Mouse (Mus musculus): ENCODE data around the gene Psmg4. TPM values are rescaled to one million over a fixed set of nuclear protein-coding genes. Genes with fewer than 3 reads are reported as not detected.

Psmg4 gene
- 82.3 and 89.0 TPM in 2 replicates for polyA plus RNA-seq (2015; fragmentation: Nextera tagmentation; extraction: Ambion mirVana)

DNA sequence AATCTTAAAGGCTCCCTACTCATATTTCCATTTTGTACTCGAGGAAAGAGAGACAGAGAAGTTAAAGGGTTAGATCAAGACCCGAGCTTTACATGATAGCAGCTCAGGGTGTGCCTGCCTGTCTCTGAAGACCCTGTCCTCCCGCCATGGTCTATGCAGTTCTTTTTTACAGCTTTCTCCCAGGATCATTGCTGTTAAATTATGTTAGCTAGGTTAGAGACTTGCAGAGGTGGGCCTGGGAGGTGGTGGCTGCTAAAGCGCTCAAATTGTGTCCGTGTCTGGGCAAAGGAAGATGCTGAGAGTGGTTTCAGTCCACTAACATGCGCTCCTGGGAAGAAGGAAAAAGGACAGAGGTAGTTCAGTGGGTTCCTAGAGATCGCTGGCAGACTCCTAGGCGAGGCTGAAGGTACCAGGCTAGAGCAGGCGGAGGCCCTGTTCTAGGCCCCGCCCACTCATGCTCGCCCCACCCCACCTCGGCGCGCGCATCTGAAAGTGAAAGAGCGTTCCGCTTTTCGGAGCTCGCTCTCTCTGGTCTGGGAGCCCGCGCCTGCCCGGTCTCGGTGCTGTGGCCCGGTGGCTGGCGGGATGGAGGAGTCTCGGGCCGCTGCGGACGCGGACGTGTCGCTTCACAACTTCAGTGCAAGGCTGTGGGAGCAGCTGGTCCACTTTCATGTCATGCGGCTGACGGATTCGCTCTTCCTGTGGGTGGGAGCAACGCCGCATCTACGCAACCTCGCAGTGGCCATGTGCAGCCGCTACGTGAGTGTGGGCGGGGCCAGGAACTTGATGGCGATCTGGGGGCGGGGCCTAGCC, at the start of gene Psmg4:
Gene Psmg4 (plus strand): TSS at position 474 of the 813 bp plus-strand sequence.
- Histone ChIP-seq H3K4me3 (replicated peaks; ENCODE audit: low read length) (peak within 1 kb of the TSS; percentile 69), H3K27me3 (replicated peaks; ENCODE audit: control insufficient read depth, insufficient read depth, low read length) (no peaks in the 10 kb centered on the region), H3K9me3 (ENCODE audit: control insufficient read depth, low read length) (no peaks in the 10 kb centered on the region), H3K4me2 (ENCODE audit: low read length) (peak within 1 kb of the TSS; percentile 62), H3K36me3 (ENCODE audit: control insufficient read depth, insufficient read depth) (peaks cover 7% of the 10 kb centered on the region), H3K9ac (replicated peaks; ENCODE audit: low read depth, low read length) (peak within 1 kb of the TSS; percentile 63), H3K4me1 (replicated peaks; ENCODE audit: control insufficient read depth, insufficient read depth, low read length) (peaks cover 11% of the 10 kb centered on the region), H3K27ac (ENCODE audit: low read length) (peak within 1 kb of the TSS; percentile 86)
- peak; percentile 95 for ATAC-seq
- 4% methylated on average over 44 of the region's 44 CpGs for WGBS

- H3K9me3 ChIP-seq (ENCODE audit: control insufficient read depth, low read length), result no peaks in the 10 kb centered on the region
- H3K27ac ChIP-seq (ENCODE audit: low read length), result no peak overlapping the region
- H3K27me3 ChIP-seq (replicated peaks; ENCODE audit: control insufficient read depth, insufficient read depth, low read length), result no peaks in the 10 kb centered on the region
- H3K4me1 ChIP-seq (replicated peaks; ENCODE audit: control insufficient read depth, insufficient read depth, low read length), result no peaks in the 10 kb centered on the region
- no peak overlapping the region for H3K4me2 ChIP-seq (ENCODE audit: low read length)
- WGBS, result 96% methylated on average over 3 of the region's 3 CpGs
- H3K36me3 ChIP-seq (ENCODE audit: control insufficient read depth, insufficient read depth), result no peaks in the 10 kb centered on the region
- no peak for ATAC-seq
- H3K4me3 ChIP-seq (replicated peaks; ENCODE audit: low read length), result no peak overlapping the region
- no peak overlapping the region for H3K9ac ChIP-seq (replicated peaks; ENCODE audit: low read depth, low read length)
Observed at GRCm38 (mm10) chr13:34113086-34113485, 49.7 kb upstream of the Psmg4 start.

DNA sequence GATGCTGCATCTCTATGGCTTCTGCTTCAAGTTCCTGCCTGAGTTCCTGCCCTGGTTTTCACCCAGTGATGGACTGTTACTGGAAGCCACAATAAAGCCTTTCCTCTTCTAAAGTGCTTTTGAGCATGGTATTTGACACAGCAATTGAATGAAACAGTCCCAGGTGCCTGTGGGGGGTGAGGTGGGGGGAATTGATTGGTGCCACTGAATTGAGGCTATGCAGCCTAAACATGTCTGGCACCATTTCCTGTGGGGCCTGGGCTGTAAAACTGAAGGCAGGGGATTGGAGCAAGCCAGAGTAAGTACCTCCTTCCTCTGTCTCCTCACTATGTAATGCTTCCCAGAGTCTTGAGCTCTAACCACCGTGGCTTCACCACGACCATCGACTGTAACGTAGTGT, 48.1 kb upstream of the Psmg4 start:
- Histone ChIP-seq H3K4me3 (replicated peaks; ENCODE audit: low read length) (no peak overlapping the region), H3K4me2 (ENCODE audit: low read length) (no peak overlapping the region), H3K27ac (ENCODE audit: low read length) (no peak overlapping the region), H3K27me3 (replicated peaks; ENCODE audit: control insufficient read depth, insufficient read depth, low read length) (no peaks in the 10 kb centered on the region), H3K4me1 (replicated peaks; ENCODE audit: control insufficient read depth, insufficient read depth, low read length) (no peaks in the 10 kb centered on the region), H3K9me3 (ENCODE audit: control insufficient read depth, low read length) (no peaks in the 10 kb centered on the region), H3K36me3 (ENCODE audit: control insufficient read depth, insufficient read depth) (no peaks in the 10 kb centered on the region), H3K9ac (replicated peaks; ENCODE audit: low read depth, low read length) (no peak overlapping the region)
- ATAC-seq, result no peak
- WGBS, result 86% methylated on average over 4 of the region's 4 CpGs

DNA sequence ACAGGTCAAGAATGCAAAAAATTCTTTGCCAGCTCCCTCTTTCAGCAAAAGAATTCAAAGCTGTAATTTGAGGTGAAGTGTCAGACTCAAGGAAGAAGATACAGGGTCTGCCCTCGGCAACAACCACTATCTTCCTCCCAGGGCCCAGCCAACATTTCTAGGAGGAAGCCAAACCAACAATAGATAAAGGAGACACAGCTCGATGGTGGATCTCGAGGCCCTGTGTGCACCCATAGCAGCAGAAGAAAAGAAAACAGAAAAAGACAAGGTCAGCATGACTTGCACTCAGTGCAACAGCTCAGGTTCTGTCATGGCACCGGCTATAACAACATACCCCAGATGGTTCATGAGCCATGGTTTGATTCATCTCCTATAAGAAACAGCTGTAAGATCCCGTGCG, 46.3 kb upstream of the Psmg4 start:
- H3K4me2 ChIP-seq (ENCODE audit: low read length), result no peak overlapping the region
- no peak overlapping the region for H3K4me3 ChIP-seq (replicated peaks; ENCODE audit: low read length)
- no peaks in the 10 kb centered on the region for H3K4me1 ChIP-seq (replicated peaks; ENCODE audit: control insufficient read depth, insufficient read depth, low read length)
- H3K9ac ChIP-seq (replicated peaks; ENCODE audit: low read depth, low read length), result no peak overlapping the region
- H3K27me3 ChIP-seq (replicated peaks; ENCODE audit: control insufficient read depth, insufficient read depth, low read length), result no peaks in the 10 kb centered on the region
- ATAC-seq, result no peak
- H3K27ac ChIP-seq (ENCODE audit: low read length), result no peak overlapping the region
- H3K9me3 ChIP-seq (ENCODE audit: control insufficient read depth, low read length), result no peaks in the 10 kb centered on the region
- H3K36me3 ChIP-seq (ENCODE audit: control insufficient read depth, insufficient read depth), result peaks cover 3% of the 10 kb centered on the region; the same call in 1 of the 2 replicates
- 94% methylated on average over 6 of the region's 6 CpGs for WGBS

DNA sequence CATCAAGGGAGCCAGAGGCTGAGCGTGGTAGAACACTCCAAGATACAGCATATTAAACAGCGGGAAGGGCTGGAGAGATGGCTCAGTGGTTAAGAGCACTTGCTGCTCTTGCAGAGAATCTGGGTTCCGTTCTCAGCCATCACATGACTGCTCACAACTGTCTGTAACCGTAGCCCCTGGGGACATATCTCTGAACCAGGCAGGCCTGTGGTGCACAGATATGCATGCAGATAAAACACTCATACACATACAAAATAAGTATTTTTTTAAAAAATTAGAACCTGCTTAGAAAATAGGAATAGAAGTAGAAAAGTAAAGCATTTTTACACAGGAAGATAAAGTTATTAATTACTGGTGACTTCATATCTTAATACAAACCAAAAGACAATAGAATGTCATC, 43.9 kb upstream of the Psmg4 start:
- no peaks in the 10 kb centered on the region for H3K27me3 ChIP-seq (replicated peaks; ENCODE audit: control insufficient read depth, insufficient read depth, low read length)
- WGBS, result 82% methylated on average over 4 of the region's 4 CpGs
- H3K4me2 ChIP-seq (ENCODE audit: low read length), result no peak overlapping the region
- H3K9me3 ChIP-seq (ENCODE audit: control insufficient read depth, low read length), result no peaks in the 10 kb centered on the region
- H3K4me1 ChIP-seq (replicated peaks; ENCODE audit: control insufficient read depth, insufficient read depth, low read length), result peaks cover 16% of the 10 kb centered on the region
- H3K4me3 ChIP-seq (replicated peaks; ENCODE audit: low read length), result no peak overlapping the region
- no peak overlapping the region for H3K27ac ChIP-seq (ENCODE audit: low read length)
- peaks cover 5% of the 10 kb centered on the region; the same call in 1 of the 2 replicates for H3K36me3 ChIP-seq (ENCODE audit: control insufficient read depth, insufficient read depth)
- H3K9ac ChIP-seq (replicated peaks; ENCODE audit: low read depth, low read length), result no peak overlapping the region
- no peak for ATAC-seq

- H3K9ac ChIP-seq (replicated peaks; ENCODE audit: low read depth, low read length), result no peak overlapping the region
- no peaks in the 10 kb centered on the region for H3K27me3 ChIP-seq (replicated peaks; ENCODE audit: control insufficient read depth, insufficient read depth, low read length)
- no peak overlapping the region for H3K4me2 ChIP-seq (ENCODE audit: low read length)
- H3K27ac ChIP-seq (ENCODE audit: low read length), result no peak overlapping the region
- ATAC-seq, result no peak
- no peak overlapping the region for H3K4me3 ChIP-seq (replicated peaks; ENCODE audit: low read length)
- no peaks in the 10 kb centered on the region for H3K9me3 ChIP-seq (ENCODE audit: control insufficient read depth, low read length)
- H3K36me3 ChIP-seq (ENCODE audit: control insufficient read depth, insufficient read depth), result peaks cover 10% of the 10 kb centered on the region
- peaks cover 22% of the 10 kb centered on the region for H3K4me1 ChIP-seq (replicated peaks; ENCODE audit: control insufficient read depth, insufficient read depth, low read length)
- 84% methylated on average over 4 of the region's 4 CpGs for WGBS
Observed at GRCm38 (mm10) chr13:34119406-34119805, 43.4 kb upstream of the Psmg4 start.

- peaks cover 33% of the 10 kb centered on the region for H3K4me1 ChIP-seq (replicated peaks; ENCODE audit: control insufficient read depth, insufficient read depth, low read length)
- H3K4me2 ChIP-seq (ENCODE audit: low read length), result no peak overlapping the region
- ATAC-seq, result no peak
- no peak overlapping the region for H3K9ac ChIP-seq (replicated peaks; ENCODE audit: low read depth, low read length)
- H3K27ac ChIP-seq (ENCODE audit: low read length), result no peak overlapping the region
- no peaks in the 10 kb centered on the region for H3K27me3 ChIP-seq (replicated peaks; ENCODE audit: control insufficient read depth, insufficient read depth, low read length)
- no peak overlapping the region for H3K4me3 ChIP-seq (replicated peaks; ENCODE audit: low read length)
- H3K9me3 ChIP-seq (ENCODE audit: control insufficient read depth, low read length), result no peaks in the 10 kb centered on the region
- whole genome bisulfite sequencing, result 98% methylated on average over 2 of the region's 2 CpGs
- H3K36me3 ChIP-seq (ENCODE audit: control insufficient read depth, insufficient read depth), result peaks cover 12% of the 10 kb centered on the region
Observed at GRCm38 (mm10) chr13:34120536-34120935, 42.2 kb upstream of the Psmg4 start.

- ATAC-seq, result no peak
- H3K9ac ChIP-seq (replicated peaks; ENCODE audit: low read depth, low read length), result peak overlapping the region; percentile 54
- peaks cover 16% of the 10 kb centered on the region for H3K36me3 ChIP-seq (ENCODE audit: control insufficient read depth, insufficient read depth)
- H3K4me1 ChIP-seq (replicated peaks; ENCODE audit: control insufficient read depth, insufficient read depth, low read length), result peaks cover 37% of the 10 kb centered on the region
- H3K27ac ChIP-seq (ENCODE audit: low read length), result no peak overlapping the region; the same call in 1 of the 2 replicates
- peak overlapping the region; percentile 55 for H3K4me3 ChIP-seq (replicated peaks; ENCODE audit: low read length)
- no peaks in the 10 kb centered on the region for H3K9me3 ChIP-seq (ENCODE audit: control insufficient read depth, low read length)
- H3K27me3 ChIP-seq (replicated peaks; ENCODE audit: control insufficient read depth, insufficient read depth, low read length), result no peaks in the 10 kb centered on the region
- peak overlapping the region; percentile 96 for H3K4me2 ChIP-seq (ENCODE audit: low read length)
- 26% methylated on average over 4 of the region's 4 CpGs for WGBS
Observed at GRCm38 (mm10) chr13:34125711-34126110, 37.1 kb upstream of the Psmg4 start.

GRCm38 (mm10) chr13:34128276-34129114, 34.3 kb upstream of the Psmg4 start:
- Histone ChIP-seq H3K27me3 (replicated peaks; ENCODE audit: control insufficient read depth, insufficient read depth, low read length) (no peaks in the 10 kb centered on the region), H3K36me3 (ENCODE audit: control insufficient read depth, insufficient read depth) (peaks cover 10% of the 10 kb centered on the region; the same call in 1 of the 2 replicates), H3K9me3 (ENCODE audit: control insufficient read depth, low read length) (no peaks in the 10 kb centered on the region), H3K27ac (ENCODE audit: low read length) (peak overlapping the region; percentile 100), H3K4me2 (ENCODE audit: low read length) (peak overlapping the region; percentile 98), H3K4me3 (replicated peaks; ENCODE audit: low read length) (peak overlapping the region; percentile 99), H3K4me1 (replicated peaks; ENCODE audit: control insufficient read depth, insufficient read depth, low read length) (peaks cover 45% of the 10 kb centered on the region), H3K9ac (replicated peaks; ENCODE audit: low read depth, low read length) (peak overlapping the region; percentile 99)
- no peak for ATAC-seq
- WGBS, result 17% methylated on average over 8 of the region's 9 CpGs

Measured in forebrain, embryonic 16.5 days (tissue).